Mouse (Mus musculus): ENCODE measurements around the gene Tacc2.

Gene Tacc2

GRCm38 (mm10) chr7:130688601-130689000, 111.4 kb downstream of the Tacc2 start:
- no peak for DNase-seq (ENCODE audit: low read depth)

- no peak for DNase-seq (ENCODE audit: low read depth)
Measured at GRCm38 (mm10) chr7:130690869-130691268, 113.6 kb downstream of the Tacc2 start.

GRCm38 (mm10) chr7:130691931-130692330, 114.7 kb downstream of the Tacc2 start:
- DNase-seq (ENCODE audit: low read depth), result no peak

GRCm38 (mm10) chr7:130692392-130692942, 115.2 kb downstream of the Tacc2 start:
- DNase-seq (ENCODE audit: low read depth), result peak; percentile 58

- DNase-seq (ENCODE audit: low read depth), result peak; percentile 14
Measured at GRCm38 (mm10) chr7:130692943-130693799, 115.9 kb downstream of the Tacc2 start.

GRCm38 (mm10) chr7:130693800-130694193, 116.6 kb downstream of the Tacc2 start:
- no peak for DNase-seq (ENCODE audit: low read depth)

- peak; percentile 11 for DNase-seq (ENCODE audit: low read depth)
Measured at GRCm38 (mm10) chr7:130695669-130696338, 118.6 kb downstream of the Tacc2 start.

GRCm38 (mm10) chr7:130696347-130697234, 119.4 kb downstream of the Tacc2 start:
- no peak for DNase-seq (ENCODE audit: low read depth)

GRCm38 (mm10) chr7:130698480-130698879, 121.2 kb downstream of the Tacc2 start:
- no peak for DNase-seq (ENCODE audit: low read depth)

GRCm38 (mm10) chr7:130701336-130701735, 124.1 kb downstream of the Tacc2 start:
- DNase-seq (ENCODE audit: low read depth), result no peak

GRCm38 (mm10) chr7:130705230-130705629, 128.0 kb downstream of the Tacc2 start:
- no peak for DNase-seq (ENCODE audit: low read depth)

GRCm38 (mm10) chr7:130708940-130709339, 131.7 kb downstream of the Tacc2 start:
- DNase-seq (ENCODE audit: low read depth), result peak; percentile 7

- DNase-seq (ENCODE audit: low read depth), result no peak
Measured at GRCm38 (mm10) chr7:130709372-130710274, 132.4 kb downstream of the Tacc2 start.

- DNase-seq (ENCODE audit: low read depth), result no peak
Measured at GRCm38 (mm10) chr7:130711851-130712250, 134.6 kb downstream of the Tacc2 start.

GRCm38 (mm10) chr7:130713319-130713718, 136.1 kb downstream of the Tacc2 start:
- DNase-seq (ENCODE audit: low read depth), result no peak

- DNase-seq (ENCODE audit: low read depth), result no peak
Measured at GRCm38 (mm10) chr7:130715467-130715866, 138.2 kb downstream of the Tacc2 start.

- DNase-seq (ENCODE audit: low read depth), result no peak
Measured at GRCm38 (mm10) chr7:130716341-130716740, 139.1 kb downstream of the Tacc2 start.

GRCm38 (mm10) chr7:130716989-130717388, 139.8 kb downstream of the Tacc2 start:
- no peak for DNase-seq (ENCODE audit: low read depth)

GRCm38 (mm10) chr7:130719931-130720598, 142.8 kb downstream of the Tacc2 start:
- no peak for DNase-seq (ENCODE audit: low read depth)

- no peak for DNase-seq (ENCODE audit: low read depth)
Measured at GRCm38 (mm10) chr7:130720646-130721335, 143.6 kb downstream of the Tacc2 start.

All from NIH3T3 (cell line).